8 mouse cellular contexts compared by ENCODE assay signal in genomic region chr11:32454231-32454799, GRCm38 (mm10). TPM values are rescaled to one million over a fixed set of nuclear protein-coding genes. Genes with fewer than 3 reads are reported as not detected.
DNase-seq lines count a peak whose midpoint lies in the region; ATAC-seq and TF ChIP-seq lines count a peak whose summit lies in the region.

No protein-coding gene starts in this region.

- peak overlapping the region; percentile 99 for H3K4me2 ChIP-seq in liver, embryonic 16.5 days (ENCODE audit: low read depth, low read length)
- peak overlapping the region; percentile 87 for H3K4me2 ChIP-seq in stomach, embryonic 16.5 days (ENCODE audit: low read depth, low read length)

- H3K27ac ChIP-seq in kidney, adult 2 months (ENCODE audit: insufficient read depth, low read depth, low read length) = no peak overlapping the region
- H3K27ac ChIP-seq in liver, embryonic 16.5 days (ENCODE audit: low read length) = no peak overlapping the region
- peak overlapping the region; percentile 97 for H3K27ac ChIP-seq in stomach, embryonic 16.5 days (ENCODE audit: low read length)

- peaks cover 5% of the 10 kb centered on the region; the same call in 1 of the 2 replicates for H3K4me1 ChIP-seq in kidney, adult 2 months (ENCODE audit: control insufficient read depth, insufficient read depth, low read length)
- peaks cover 17% of the 10 kb centered on the region for H3K4me1 ChIP-seq in liver, embryonic 16.5 days (ENCODE audit: control insufficient read depth, low read depth, low read length)
- H3K4me1 ChIP-seq in stomach, embryonic 16.5 days (ENCODE audit: control insufficient read depth, insufficient read depth, low read length) = 0 out of 2 replicates have a peak, but pooled peaks cover 2% of the 10 kb centered on the region

- no peaks in the 10 kb centered on the region for H3K27me3 ChIP-seq in kidney, adult 2 months (replicated peaks; ENCODE audit: control insufficient read depth, insufficient read depth, low read length)
- peaks cover 18% of the 10 kb centered on the region for H3K27me3 ChIP-seq in liver, embryonic 16.5 days (ENCODE audit: control insufficient read depth, insufficient read depth, low read depth, low read length)
- no peaks in the 10 kb centered on the region for H3K27me3 ChIP-seq in stomach, embryonic 16.5 days (ENCODE audit: control insufficient read depth, insufficient read depth, low read length)

- H3K4me3 ChIP-seq in kidney, adult 2 months (ENCODE audit: insufficient read depth, low read depth, low read length) = peak overlapping the region; percentile 93
- H3K4me3 ChIP-seq in liver, embryonic 16.5 days (ENCODE audit: low read depth, low read length) = peak overlapping the region; percentile 87
- H3K4me3 ChIP-seq in stomach, embryonic 16.5 days (replicated peaks; ENCODE audit: low read length) = peak overlapping the region; percentile 98

- no peak for DNase-seq in kidney, adult 2 months
- DNase-seq in kidney, adult 18-20 months = no peak
- peak; percentile 58 for DNase-seq in MN1 (ENCODE audit: low spot score)
- peak; percentile 19 for DNase-seq in gastrocnemius, postnatal 14 days
- no peak for DNase-seq in testis, postnatal 14 days (ENCODE audit: low spot score)

- WGBS in kidney, adult 2 months = 5% methylated on average over 19 of the region's 19 CpGs
- 4% methylated on average over 19 of the region's 19 CpGs for WGBS in liver, embryonic 16.5 days (ENCODE audit: insufficient replicate concordance)
- WGBS in stomach, embryonic 16.5 days = 3% methylated on average over 19 of the region's 19 CpGs

- no peaks in the 10 kb centered on the region for H3K9me3 ChIP-seq in liver, embryonic 16.5 days (replicated peaks; ENCODE audit: control insufficient read depth, low read length)
- H3K9me3 ChIP-seq in stomach, embryonic 16.5 days (replicated peaks; ENCODE audit: control insufficient read depth, low read length) = no peaks in the 10 kb centered on the region

- no peak for TF ChIP-seq CTCF in kidney, adult 2 months (conservative IDR thresholded peaks at IDR 0.05; ENCODE audit: insufficient read depth, insufficient read length, low read depth, low read length)

- no peaks in the 10 kb centered on the region; the same call in 1 of the 2 replicates for H3K36me3 ChIP-seq in kidney, adult 2 months (ENCODE audit: control insufficient read depth, insufficient read depth, low read length)
- no peaks in the 10 kb centered on the region for H3K36me3 ChIP-seq in liver, embryonic 16.5 days (ENCODE audit: control insufficient read depth, insufficient read depth)
- no peaks in the 10 kb centered on the region for H3K36me3 ChIP-seq in stomach, embryonic 16.5 days (ENCODE audit: control insufficient read depth, insufficient read depth, low read length)

- peak; percentile 2; the same call in 1 of the 2 replicates for ATAC-seq in liver, embryonic 16.5 days (ENCODE audit: low read depth)
- no peak; the same call in 1 of the 2 replicates for ATAC-seq in stomach, embryonic 16.5 days (ENCODE audit: insufficient read depth, low FRiP score)
- no peak for ATAC-seq in cerebellum, adult (ENCODE audit: insufficient number of reproducible peaks, low FRiP score, low TSS enrichment)

- TF ChIP-seq POLR2A in kidney, adult 2 months (IDR thresholded peaks at IDR 0.05; ENCODE audit: low read depth, low read length) = no peak

- H3K9ac ChIP-seq in liver, embryonic 16.5 days (ENCODE audit: low read depth, low read length) = peak overlapping the region; percentile 84
- peak overlapping the region; percentile 96 for H3K9ac ChIP-seq in stomach, embryonic 16.5 days (ENCODE audit: low read length)

- intact Hi-C loops in gastrocnemius, postnatal 14 days (cut with DNase I; ENCODE audit: low total_unique reads) = loop anchor here (5.0 to 10.0 kb wide), 2 partner anchors 70 to 133 kb away; no protein-coding TSS in a partner anchor

RNA-seq across cellular contexts. Expression of gene Ubtd2, which starts 0.9 kb away (rescaled TPM):
- 4.6 and 5.4 TPM in 2 replicates for polyA plus RNA-seq in kidney, adult 2 months (2012; rRNA removed)
- total RNA-seq in gastrocnemius, postnatal 14 days (2021) = 10 to 100 TPM; 18.9 to 21.4 TPM
- 3.8 and 4.5 TPM in 2 replicates for polyA plus RNA-seq in liver, embryonic 16.5 days (2015; fragmentation: Nextera tagmentation; extraction: Ambion mirVana)
- polyA plus RNA-seq in stomach, embryonic 16.5 days (2015; fragmentation: Nextera tagmentation; extraction: Ambion mirVana) = 39.2 and 40.3 TPM in 2 replicates

Comparison
In these comparisons a context has a peak if more than half of its experiments do, and no peak if none do; other contexts are left out.
1. DNase-seq: peak in MN1 (single experiment) and gastrocnemius, postnatal 14 days (single experiment); none in kidney, adult 2 months (single experiment), kidney, adult 18-20 months (single experiment) and testis, postnatal 14 days (single experiment).
2. Peak in every context shown above with its lines, with median percentiles within 50 percentile points of each other: H3K4me3 ChIP-seq.